Mouse (Mus musculus) cerebellum, adult 11-12 months (tissue): ENCODE measurements around the gene Casp7.
"Not testable (repeated sequence)": the region's sequence is repeated elsewhere in the genome, so short reads cannot be mapped to it uniquely, and the experiment has no call there.

Source experiments
- DNase-seq: peaks from one replicate; pipeline ENCODE4 v3.0.0; 2022

Gene Casp7

GRCm38 (mm10) chr19:56396669-56397621, at the start of gene Casp7:
TSS of gene Casp7 (plus strand) at chr19:56397129.
- no peak for DNase-seq

DNA sequence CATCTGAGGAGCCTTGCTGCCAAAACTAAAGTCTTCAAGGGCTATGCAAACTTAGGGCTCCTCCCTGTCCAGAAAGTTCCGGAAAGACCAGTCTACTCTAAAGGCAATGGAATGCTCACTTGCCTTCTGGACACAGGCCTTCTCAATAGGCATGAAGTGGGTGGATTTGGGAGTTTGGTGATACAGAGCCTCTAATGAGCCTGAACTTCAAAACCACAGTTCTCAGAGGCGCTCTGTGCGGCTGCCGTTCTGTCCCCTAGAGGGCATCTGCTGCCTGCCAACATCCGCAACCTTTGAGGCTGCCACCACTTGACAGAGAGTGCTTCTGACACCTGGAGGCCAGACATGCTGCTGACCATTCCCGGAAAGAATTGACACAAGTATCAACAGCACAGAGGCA, 47.6 kb upstream of the Casp7 start:
- DNase-seq, result no peak

- DNase-seq, result no peak
Measured at GRCm38 (mm10) chr19:56353689-56354088, 43.2 kb upstream of the Casp7 start.

DNA sequence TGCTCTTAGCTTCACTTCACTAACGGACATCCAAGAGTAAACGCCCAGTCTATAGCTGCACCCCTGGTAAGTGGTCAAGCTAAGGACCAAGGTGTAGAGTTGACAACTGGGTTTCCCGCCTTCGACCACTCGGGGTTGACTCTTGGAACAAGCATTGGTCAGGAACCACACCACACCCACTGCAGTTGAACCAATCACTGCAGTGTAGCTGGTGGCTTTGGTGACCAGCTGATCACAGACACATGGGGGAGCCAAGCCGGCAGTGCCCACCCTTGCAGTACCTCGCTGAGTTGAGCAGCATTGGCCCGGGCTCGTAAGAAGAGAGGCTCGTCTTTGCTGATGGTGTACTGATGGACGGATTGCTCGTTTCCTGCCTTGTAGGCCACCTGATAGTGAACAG, 41.7 kb upstream of the Casp7 start:
- no peak for DNase-seq

GRCm38 (mm10) chr19:56356480-56357373, 40.2 kb upstream of the Casp7 start:
- DNase-seq, result no peak

GRCm38 (mm10) chr19:56357374-56357708, 39.6 kb upstream of the Casp7 start:
- DNase-seq, result not testable (repeated sequence)

GRCm38 (mm10) chr19:56358890-56359289, 38.0 kb upstream of the Casp7 start:
- DNase-seq, result no peak

GRCm38 (mm10) chr19:56363721-56364460, 33.0 kb upstream of the Casp7 start:
- no peak for DNase-seq

- no peak for DNase-seq
Measured at GRCm38 (mm10) chr19:56364563-56364962, 32.4 kb upstream of the Casp7 start.

DNA sequence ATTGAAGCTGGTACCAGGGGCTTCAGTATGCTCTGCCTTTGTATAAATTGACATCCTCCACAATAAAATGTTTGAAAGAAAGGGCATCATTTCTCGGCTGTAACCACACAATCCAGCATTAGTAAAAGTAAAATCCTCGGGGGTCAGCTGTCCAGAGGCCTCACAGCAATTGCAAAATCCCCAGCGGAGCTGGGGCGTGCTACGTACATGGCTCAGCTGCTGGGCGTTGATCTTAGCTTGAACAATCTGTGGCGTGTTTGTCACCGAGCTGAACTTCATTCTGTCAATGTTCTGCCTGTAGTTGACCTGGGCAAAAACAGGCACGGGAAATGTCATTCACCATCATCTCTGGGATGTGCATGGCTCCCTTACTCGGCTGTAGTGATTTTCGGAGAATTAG, 30.8 kb upstream of the Casp7 start:
- DNase-seq, result no peak

GRCm38 (mm10) chr19:56366625-56367024, 30.3 kb upstream of the Casp7 start:
- DNase-seq, result no peak

DNA sequence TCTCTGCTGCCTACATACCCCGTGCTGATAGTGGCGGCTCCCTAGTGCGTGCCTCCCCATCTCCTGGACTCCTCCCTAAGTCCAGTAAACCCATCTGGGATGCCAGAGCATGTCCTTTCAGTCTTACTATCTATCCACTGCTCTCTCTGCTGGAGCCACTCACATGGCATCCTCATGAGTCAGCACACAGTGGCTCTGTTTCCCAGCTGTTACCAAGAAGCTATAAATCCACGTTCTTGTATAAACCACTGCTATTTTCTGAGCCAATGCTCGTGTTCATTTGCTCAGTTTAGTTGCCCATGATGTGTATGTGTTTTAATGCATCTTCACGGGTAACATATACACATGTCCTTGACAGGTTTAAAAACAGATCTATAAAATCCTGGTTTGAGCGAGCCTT, 29.2 kb upstream of the Casp7 start:
- no peak for DNase-seq

GRCm38 (mm10) chr19:56368912-56369311, 28.0 kb upstream of the Casp7 start:
- no peak for DNase-seq

DNA sequence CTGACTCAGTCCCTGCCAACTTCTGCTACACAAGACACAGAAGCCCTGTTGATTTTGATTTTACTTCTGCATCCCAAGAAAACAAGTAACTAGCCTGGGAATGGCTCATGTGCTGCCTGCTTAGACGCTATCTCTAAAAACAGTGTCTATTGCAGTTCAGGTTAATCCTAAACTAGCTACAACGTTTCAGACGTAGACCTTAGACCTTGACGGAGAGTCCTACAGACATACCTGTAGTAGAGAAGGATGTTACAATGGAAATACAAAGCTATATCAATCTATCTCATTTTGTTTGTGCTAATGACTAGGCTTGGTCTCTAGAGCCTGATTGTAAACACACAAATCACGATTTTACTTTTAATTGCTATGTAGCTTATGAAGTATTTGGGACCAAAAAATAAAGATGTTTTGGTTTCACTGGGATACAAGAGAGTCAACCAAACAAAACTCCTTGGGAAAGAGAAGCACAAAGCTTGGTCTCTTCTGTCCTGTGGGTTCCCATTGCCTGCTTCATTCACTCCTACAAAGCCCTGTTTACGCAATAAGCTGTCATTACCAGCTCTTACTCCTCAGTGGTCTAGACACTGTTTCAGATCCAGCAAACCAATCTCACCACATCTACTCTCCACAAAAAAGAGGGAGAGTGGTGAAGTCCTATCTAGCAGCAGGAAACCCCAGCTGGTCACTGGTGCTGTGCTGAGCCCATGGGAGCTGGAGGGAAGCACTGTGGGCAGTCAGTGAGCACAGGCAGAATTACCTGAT, 26.4 kb upstream of the Casp7 start:
- no peak for DNase-seq

GRCm38 (mm10) chr19:56372226-56372625, 24.7 kb upstream of the Casp7 start:
- no peak for DNase-seq

DNA sequence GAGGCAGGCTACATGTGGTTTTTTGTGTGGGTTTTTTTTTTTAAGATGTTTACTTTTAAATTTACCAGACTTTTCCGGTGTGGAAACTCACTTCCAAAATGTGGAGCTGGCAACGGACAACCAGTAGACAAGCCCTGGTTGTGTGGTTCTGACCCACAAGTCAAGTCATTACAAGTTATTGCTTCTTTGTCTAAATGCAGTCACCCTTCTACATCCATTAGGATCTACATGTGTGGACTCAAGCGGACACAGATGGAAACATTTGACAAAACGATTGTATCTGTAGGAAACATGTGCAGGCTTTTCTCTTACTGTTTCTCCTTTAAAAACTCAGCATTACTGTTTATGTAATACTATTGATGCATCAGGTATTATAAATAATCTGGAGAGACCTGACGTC, 23.7 kb upstream of the Casp7 start:
- DNase-seq, result no peak

DNA sequence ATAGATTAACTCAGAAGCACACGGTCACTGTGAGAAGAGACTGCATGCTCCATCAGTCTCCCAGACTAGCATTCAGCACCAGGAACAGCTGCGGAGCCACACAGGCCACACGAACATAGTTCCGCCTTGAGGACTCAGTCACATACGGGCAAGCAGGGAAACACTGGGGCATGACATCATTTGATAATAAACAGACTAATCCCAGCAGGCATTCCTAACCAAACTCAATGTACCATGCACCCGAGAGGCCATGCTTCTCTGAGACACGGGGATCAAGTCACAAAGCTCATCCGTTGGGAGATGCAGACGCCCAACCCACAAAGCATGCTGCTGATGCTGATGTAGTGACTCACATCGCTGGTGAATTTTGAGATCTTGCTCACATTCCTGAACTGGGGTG, 22.9 kb upstream of the Casp7 start:
- no peak for DNase-seq

DNA sequence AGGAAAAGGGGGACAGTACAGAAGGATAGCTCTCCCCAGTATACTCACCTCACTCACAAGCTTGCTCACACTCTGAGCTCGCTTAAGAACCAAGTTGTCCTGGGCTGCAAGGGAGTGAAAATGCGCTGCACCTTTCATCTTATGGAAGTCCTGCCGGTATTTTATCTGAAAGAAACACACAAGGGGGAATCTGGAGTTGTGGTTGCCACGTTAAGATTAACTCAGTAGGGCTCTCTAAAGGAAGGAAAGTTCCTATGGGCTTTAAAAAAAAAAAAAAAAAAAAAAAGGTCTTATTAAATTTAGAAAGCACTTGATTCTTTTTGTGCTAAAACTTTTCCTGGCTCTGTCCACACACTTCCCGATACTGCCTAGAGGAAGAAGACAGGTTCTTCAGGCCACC, 18.9 kb upstream of the Casp7 start:
- DNase-seq, result no peak

DNA sequence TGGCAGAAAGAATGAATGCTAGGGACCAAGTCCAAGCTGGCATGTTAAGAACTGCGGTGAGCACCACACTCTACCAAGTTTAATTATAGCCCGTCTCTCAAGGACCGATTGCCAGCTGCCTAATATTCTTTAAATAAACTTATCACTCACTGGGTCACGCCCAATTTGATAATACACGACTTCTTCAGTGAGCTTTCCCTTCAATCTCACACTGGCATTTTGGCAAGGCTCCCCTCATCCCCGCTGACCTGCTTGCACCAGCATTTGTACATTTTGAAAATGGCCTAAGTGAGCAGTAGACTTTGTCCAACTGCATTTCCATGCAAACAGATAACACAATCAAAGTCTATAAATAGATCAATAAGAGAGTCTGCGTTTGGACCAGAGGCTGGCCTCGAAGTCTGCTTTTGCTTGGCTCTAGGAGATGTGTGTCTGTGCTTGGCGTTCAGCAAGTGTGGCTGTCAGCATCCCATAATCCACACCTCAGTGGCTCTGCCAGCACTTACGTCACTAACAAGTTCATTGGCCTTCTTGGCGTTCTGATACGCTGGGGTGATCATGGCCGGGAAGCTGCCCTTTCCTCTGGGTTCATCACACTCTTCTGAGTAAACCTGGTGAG, 18.3 kb upstream of the Casp7 start:
- no peak for DNase-seq

DNA sequence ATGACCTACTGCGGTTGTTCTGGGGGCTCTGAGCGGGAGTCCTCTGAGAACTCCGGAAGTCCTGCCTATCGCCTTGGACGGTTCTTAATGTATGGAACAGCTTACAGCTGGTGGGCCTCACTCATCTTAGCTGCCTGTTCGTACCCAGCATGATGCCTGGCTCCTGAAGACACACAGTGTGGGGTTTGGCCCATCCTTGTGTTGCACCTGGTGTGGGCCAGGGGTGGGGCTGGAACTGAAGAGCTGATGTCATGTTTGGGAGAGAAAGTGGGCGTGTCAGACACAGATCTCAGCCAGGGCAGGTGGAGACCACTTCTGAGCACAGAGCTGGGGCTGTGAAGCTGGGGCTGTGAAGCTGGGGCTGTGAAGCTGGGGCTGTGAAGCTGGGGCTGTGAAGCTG, 16.6 kb upstream of the Casp7 start:
- no peak for DNase-seq

- DNase-seq, result no peak
Measured at GRCm38 (mm10) chr19:56381407-56381806, 15.5 kb upstream of the Casp7 start.

- DNase-seq, result no peak
Measured at GRCm38 (mm10) chr19:56385546-56385945, 11.4 kb upstream of the Casp7 start.
